Mouse (Mus musculus) frontal cortex, postnatal 25 days (tissue): ENCODE measurements around the gene Gramd4.
A peak's percentile ranks its signal among the peaks of the same experiment; 100 is the strongest.

Experiments used
- DNase-seq, 2 experiments: peaks; one replicate each; pipeline ENCODE4 v3.0.0; 2022; ENCODE audit warnings: low spot score in 2 of 2

The Gramd4 gene

DNA sequence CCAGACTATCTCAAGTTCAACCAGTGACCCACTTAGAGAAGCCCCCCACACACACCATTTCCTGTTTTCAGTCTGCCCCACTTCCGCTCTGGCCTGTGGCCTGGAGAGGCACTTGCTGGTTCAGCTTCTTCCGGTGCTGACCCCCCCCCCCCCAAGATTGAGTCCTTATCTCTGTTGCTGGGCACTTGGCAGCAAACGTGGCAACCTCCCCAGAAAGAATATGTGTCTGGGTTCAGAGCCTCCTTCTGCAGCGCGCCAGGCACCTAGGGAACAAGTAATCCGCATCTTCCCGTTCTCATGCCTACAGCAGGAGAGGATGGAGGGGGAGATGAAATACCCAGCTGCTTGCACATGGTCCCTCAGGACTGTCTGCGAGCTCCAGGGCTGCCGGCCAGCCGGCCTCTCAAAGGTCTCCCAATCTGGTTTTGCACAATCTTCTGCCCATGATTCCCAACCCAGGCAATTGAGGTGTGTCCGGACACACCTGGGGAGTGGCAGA, 124.5 kb downstream of the Gramd4 start:
- DNase-seq: no peak

- no peak for DNase-seq
Observed at GRCm38 (mm10) chr15:86182646-86183045, 125.2 kb downstream of the Gramd4 start.

GRCm38 (mm10) chr15:86183484-86183883, 126.0 kb downstream of the Gramd4 start:
- no peak for DNase-seq

GRCm38 (mm10) chr15:86184071-86184470, 126.6 kb downstream of the Gramd4 start:
- DNase-seq: no peak

DNA sequence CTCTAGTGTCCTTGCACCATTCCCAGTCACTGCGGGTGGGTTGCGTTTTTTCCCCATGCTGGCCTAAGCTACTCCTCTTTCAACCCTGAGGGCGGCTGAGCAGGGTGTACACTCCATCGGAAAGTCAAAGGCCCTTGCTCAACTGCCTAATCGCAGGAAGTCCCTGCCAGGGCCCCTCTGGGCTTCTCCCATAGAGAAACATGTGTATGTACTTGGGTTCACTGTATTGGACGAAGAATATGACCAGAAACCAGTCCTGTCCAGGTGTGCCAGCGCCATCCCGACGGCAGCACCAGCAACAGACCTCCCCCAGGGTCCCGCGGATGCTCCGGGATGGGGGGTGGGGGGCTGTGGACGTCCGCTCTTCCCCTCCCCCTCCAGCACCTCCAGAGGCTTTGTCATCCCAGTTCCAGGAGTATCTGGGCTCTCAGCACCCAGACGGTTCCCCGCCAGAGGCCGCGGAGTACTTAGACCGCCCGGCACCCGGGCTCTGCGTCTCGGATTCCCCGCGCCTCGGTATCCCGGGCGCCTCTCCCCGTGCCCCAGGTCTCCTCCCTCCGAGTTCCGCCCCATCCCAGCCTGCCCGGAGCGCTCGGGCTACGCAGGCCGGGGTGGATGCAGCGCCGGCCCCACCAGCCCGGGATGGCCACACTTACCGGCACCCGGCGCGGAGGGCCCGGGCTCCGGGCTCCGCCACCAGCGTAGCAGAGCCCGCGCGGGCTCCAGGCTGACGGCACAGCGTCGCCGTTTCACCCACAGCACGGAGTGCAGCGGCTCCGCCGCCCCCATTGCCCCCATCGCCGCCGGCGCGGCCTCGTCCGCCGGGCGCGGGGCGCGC, 127.6 kb downstream of the Gramd4 start:
- peak in 1 of 2 experiments; percentile 44 for DNase-seq

GRCm38 (mm10) chr15:86185689-86186569, 128.4 kb downstream of the Gramd4 start, which contains the start of gene Cerk:
TSS of gene Cerk (minus strand) at chr15:86186141.
- peak; percentile 55 to 73 for DNase-seq

GRCm38 (mm10) chr15:86186686-86187085, 129.2 kb downstream of the Gramd4 start:
- DNase-seq: no peak
